ENCODE assay signal across 10 mouse cellular contexts in genomic region chr9:122437464-122437863, GRCm38 (mm10).
A peak's percentile ranks its signal among the peaks of the same experiment; 100 is the strongest.
DNase-seq lines count a peak whose midpoint lies in the region; ATAC-seq lines count a peak whose summit lies in the region.
"Had no signal": no experiment of that assay in that cellular context is flagged by ENCODE, and none has a peak within 500 bp of the region (broad histone marks: within the 10 kb centered on the region; RNA-seq: fewer than 3 reads in every experiment).

No protein-coding gene starts in this region.

- intact Hi-C loops in left cerebral cortex, postnatal 4 days (cut with DNase I), result no loop called here
- intact Hi-C loops in left cerebral cortex, postnatal 10 days (cut with DNase I), result no loop called here

- H3K36me3 ChIP-seq in embryonic facial prominence, embryonic 14.5 days (ENCODE audit: control insufficient read depth, insufficient read depth, low read length), result no peaks in the 10 kb centered on the region
- no peaks in the 10 kb centered on the region for H3K36me3 ChIP-seq in embryonic facial prominence, embryonic 10.5 days (replicated peaks)
- no peaks in the 10 kb centered on the region for H3K36me3 ChIP-seq in midbrain, embryonic 15.5 days (replicated peaks)
- H3K36me3 ChIP-seq: forebrain, embryonic 12.5 days had no signal

- no peak overlapping the region for H3K27ac ChIP-seq in embryonic facial prominence, embryonic 14.5 days (replicated peaks; ENCODE audit: low read depth, low read length)
- H3K27ac ChIP-seq in embryonic facial prominence, embryonic 10.5 days (replicated peaks), result no peak overlapping the region
- H3K27ac ChIP-seq in midbrain, embryonic 15.5 days, result no peak overlapping the region
- H3K27ac ChIP-seq: forebrain, embryonic 12.5 days had no signal

- no peak overlapping the region for H3K4me2 ChIP-seq in embryonic facial prominence, embryonic 14.5 days (ENCODE audit: low read depth, low read length)
- H3K4me2 ChIP-seq in midbrain, embryonic 15.5 days, result no peak overlapping the region
- H3K4me2 ChIP-seq: forebrain, embryonic 12.5 days had no signal

- no peaks in the 10 kb centered on the region for H3K9me3 ChIP-seq in embryonic facial prominence, embryonic 14.5 days (ENCODE audit: control insufficient read depth, low read length)
- no peaks in the 10 kb centered on the region for H3K9me3 ChIP-seq in embryonic facial prominence, embryonic 10.5 days
- no peaks in the 10 kb centered on the region for H3K9me3 ChIP-seq in midbrain, embryonic 15.5 days
- H3K9me3 ChIP-seq: forebrain, embryonic 12.5 days had no signal

- no peak overlapping the region for H3K9ac ChIP-seq in embryonic facial prominence, embryonic 14.5 days (ENCODE audit: low read depth, low read length)
- no peak overlapping the region for H3K9ac ChIP-seq in midbrain, embryonic 15.5 days
- H3K9ac ChIP-seq: forebrain, embryonic 12.5 days had no signal

- peak; percentile 64 for DNase-seq in embryonic facial prominence, embryonic 14.5 days (ENCODE audit: low spot score)
- no peak for DNase-seq in embryonic facial prominence, embryonic 10.5 days (ENCODE audit: low spot score)
- DNase-seq in left cerebral cortex, postnatal 4 days, result peak; percentile 62
- DNase-seq in left cerebral cortex, postnatal 10 days (ENCODE audit: extremely low spot score in 1 of 2, low spot score in 2 of 2), result no peak
- DNase-seq in cerebellum, postnatal 10 days, result peak; percentile 84 to 85
- DNase-seq in right cerebral cortex, postnatal 14 days, result peak; percentile 50
- DNase-seq: kidney, adult 8-10 months had no signal

- H3K4me1 ChIP-seq in embryonic facial prominence, embryonic 14.5 days (ENCODE audit: control insufficient read depth, insufficient read depth, low read length), result no peaks in the 10 kb centered on the region
- H3K4me1 ChIP-seq in embryonic facial prominence, embryonic 10.5 days, result no peaks in the 10 kb centered on the region
- no peaks in the 10 kb centered on the region for H3K4me1 ChIP-seq in midbrain, embryonic 15.5 days
- H3K4me1 ChIP-seq: forebrain, embryonic 12.5 days had no signal

- 45% methylated on average over 4 of the region's 4 CpGs for WGBS in embryonic facial prominence, embryonic 14.5 days
- WGBS in embryonic facial prominence, embryonic 10.5 days, result 73% methylated on average over 4 of the region's 4 CpGs
- 77% methylated on average over 4 of the region's 4 CpGs for WGBS in midbrain, embryonic 15.5 days

- no peak; the same call in 1 of the 2 replicates for ATAC-seq in embryonic facial prominence, embryonic 14.5 days (ENCODE audit: low read depth)
- no peak for ATAC-seq in midbrain, embryonic 15.5 days (replicated peaks)
- no peak for ATAC-seq in megakaryocyte progenitor cell, adult 5-6 weeks (replicated peaks; ENCODE audit: poor library complexity)

- H3K27me3 ChIP-seq in embryonic facial prominence, embryonic 14.5 days (replicated peaks; ENCODE audit: control insufficient read depth, insufficient read depth, low read length), result no peaks in the 10 kb centered on the region
- no peaks in the 10 kb centered on the region for H3K27me3 ChIP-seq in embryonic facial prominence, embryonic 10.5 days (replicated peaks; ENCODE audit: low read depth, poor library complexity, severe bottlenecking)
- H3K27me3 ChIP-seq in midbrain, embryonic 15.5 days (replicated peaks), result no peaks in the 10 kb centered on the region
- H3K27me3 ChIP-seq: forebrain, embryonic 12.5 days had no signal

- no peak overlapping the region for H3K4me3 ChIP-seq in embryonic facial prominence, embryonic 14.5 days (ENCODE audit: low read depth, low read length)
- H3K4me3 ChIP-seq in embryonic facial prominence, embryonic 10.5 days, result no peak overlapping the region
- H3K4me3 ChIP-seq in midbrain, embryonic 15.5 days, result no peak overlapping the region
- H3K4me3 ChIP-seq: forebrain, embryonic 12.5 days had no signal

Comparison
In these comparisons a context has a peak if more than half of its experiments do, and no peak if none do; other contexts are left out.
1. DNase-seq: peak in embryonic facial prominence, embryonic 14.5 days (single experiment), left cerebral cortex, postnatal 4 days (single experiment), cerebellum, postnatal 10 days (2 of 2) and right cerebral cortex, postnatal 14 days (single experiment); none in embryonic facial prominence, embryonic 10.5 days (single experiment) and left cerebral cortex, postnatal 10 days (0 of 2).